Mouse (Mus musculus): ENCODE results near the gene Atp8a1. TPM values are rescaled to one million over a fixed set of nuclear protein-coding genes. Genes with fewer than 3 reads are reported as not detected.

Atp8a1 gene
- total RNA-seq (2015) (51.1 and 58.8 TPM in 2 replicates), total RNA-seq (2017) (34.1 and 35.9 TPM in 2 replicates)

DNA sequence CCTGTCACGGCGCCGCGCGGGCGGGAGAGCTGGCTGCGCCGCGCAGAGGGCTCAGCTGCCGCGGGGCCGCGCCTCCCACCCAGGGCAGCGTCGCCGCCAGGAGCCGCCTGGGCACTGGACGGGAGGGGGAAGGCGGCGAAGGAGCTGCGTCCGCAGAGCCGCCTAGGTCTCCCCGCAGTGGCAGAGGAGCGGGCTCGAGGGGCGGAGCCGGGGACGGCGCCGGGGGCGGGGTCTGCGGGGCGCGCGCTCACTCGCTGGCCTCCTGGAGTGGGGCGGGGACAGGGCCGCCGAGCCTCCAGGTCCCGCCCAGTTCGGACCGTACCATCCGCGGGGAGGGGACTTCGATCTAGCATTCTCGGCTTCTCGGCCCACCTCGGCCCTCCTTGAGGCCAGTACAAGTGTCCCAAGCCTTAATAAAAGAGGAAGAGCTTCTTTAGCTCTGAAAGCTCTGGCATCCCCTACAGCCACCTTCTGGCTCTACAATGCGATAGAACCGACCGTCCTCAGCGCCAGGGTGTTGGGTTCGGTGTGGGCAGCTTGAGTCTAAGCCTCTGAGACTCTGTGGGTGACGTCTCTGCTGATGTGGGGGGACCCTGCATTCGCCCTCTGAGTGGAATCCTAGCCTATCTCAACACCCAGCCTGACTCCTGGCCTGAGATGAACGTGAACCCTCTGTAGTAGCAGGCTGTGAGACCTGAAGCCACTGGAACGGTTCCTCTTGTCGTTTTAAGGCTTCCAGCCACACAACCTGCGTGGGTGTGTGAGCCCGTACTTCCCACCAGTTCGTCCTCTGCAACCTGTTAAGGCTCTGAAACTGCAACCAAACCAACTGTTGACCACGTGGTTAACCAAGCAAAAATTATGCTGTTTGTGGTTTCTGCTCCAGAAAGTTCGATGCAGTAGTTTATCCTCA is at the start of gene Atp8a1:
Gene Atp8a1 (minus strand): TSS at position 182 of the 913 bp plus-strand sequence.
- peak; percentile 75 for ATAC-seq (ENCODE audit: poor library complexity, severe bottlenecking)

DNA sequence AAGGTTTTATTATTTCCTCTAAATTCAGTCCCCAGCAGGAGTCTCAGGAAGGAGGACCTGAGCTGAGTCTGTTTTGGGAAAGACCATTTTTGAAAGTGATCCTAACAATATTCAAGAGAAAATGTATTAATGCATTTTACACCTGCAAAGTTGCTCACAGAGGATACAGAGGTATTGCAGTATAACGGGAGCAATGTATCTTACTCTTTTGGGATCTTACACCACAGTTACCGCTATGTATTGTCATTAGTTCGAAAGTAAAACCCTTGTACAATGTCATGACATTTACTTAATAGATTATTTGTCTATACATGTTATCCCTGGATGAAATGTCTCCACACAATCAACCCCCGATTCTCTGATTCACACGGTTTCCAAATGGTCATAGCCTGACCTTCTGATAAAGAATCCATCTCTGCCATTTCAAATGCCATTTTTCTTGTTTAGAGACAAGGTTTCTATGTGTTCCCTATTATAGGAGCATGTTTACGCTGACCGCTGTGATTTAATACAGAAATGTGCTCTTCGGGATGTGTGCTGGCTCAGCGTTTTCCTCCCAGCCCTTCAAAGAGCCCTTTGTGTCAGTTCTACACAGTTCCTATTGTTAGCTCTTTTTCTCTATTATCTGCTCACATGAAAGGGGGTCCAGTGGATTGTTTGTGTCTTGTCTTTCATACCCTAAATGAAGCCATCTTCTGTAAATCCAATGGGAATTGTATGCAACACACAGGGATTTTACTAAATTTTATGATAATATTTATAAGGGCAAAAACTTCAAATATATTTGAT is 37.4 kb upstream of the Atp8a1 start:
- no peak for ATAC-seq (ENCODE audit: poor library complexity, severe bottlenecking)

DNA sequence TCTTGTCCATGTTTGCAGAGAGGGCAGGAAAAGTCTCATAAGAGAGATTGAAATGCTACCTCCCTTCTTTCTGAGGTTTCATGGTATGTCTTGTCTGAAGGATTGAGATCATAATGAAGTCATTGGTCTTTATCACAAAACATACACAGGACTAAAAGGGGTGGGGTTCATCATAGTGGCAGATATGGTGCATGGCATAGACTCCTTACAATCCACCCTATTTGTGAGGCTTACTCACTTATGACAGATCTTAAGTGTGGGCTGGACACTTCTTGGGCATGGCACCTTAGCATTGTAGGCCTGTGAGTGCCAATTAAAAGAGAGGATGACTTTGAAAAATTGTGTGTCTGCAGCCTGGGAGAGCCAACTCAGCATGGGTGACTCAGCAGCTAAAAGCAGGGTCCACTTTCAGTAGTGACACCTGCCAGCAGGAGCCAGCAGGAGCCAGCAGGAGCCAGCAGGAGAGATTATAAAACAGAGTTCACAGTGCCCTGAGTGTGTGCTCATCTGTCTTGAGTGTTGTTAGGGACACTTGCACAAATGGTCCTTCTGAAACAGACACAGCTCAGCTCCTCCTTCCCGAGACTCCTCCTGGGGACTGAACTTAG is 36.4 kb upstream of the Atp8a1 start:
- no peak for ATAC-seq (ENCODE audit: poor library complexity, severe bottlenecking)

DNA sequence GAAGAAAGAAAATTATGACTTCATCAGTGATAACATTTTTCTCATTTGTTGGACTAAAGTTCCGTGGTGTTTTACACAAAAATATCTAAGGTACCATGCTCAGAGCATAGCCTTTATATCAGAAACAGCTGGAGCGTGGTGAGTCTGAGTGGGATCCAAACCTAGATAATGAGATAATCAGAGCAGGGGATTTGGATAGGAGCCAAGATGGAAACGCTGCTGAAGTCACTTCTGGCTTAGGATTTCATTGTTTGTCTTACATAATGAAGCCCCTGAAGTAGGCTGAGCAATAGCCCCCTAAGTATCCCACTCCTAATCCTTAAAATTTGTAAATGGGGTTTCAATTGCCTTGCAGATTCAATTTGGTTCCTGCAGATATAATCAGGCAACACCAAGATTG is 24.2 kb upstream of the Atp8a1 start:
- ATAC-seq (ENCODE audit: poor library complexity, severe bottlenecking): no peak

DNA sequence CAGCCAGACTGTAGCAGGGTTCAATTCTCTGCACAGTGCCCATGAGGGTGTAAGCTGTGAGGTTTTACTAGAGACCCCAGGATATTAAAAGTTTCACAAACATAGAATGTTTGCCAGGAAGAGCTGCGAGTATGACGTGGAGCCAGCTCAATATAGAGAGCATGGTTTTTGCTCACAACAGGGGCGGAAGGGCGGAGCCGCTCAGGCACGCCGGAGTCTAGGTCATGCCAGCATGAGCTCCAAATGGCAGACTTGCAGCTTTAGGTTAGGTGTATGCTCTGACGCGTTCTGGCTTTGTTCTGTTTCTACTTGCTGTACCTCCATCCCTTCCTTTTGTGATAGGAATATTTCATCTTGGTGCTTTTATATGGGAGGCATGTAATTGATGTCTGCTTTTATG is 19.0 kb upstream of the Atp8a1 start:
- no peak for ATAC-seq (ENCODE audit: poor library complexity, severe bottlenecking)

GRCm38 (mm10) chr5:67865670-67866069 is 18.4 kb upstream of the Atp8a1 start:
- ATAC-seq (ENCODE audit: poor library complexity, severe bottlenecking): no peak

- ATAC-seq (ENCODE audit: poor library complexity, severe bottlenecking): 0 out of 2 replicates have a peak, but pooled peaks have one; percentile 18
These were observed 17.4 kb upstream of the Atp8a1 start for GRCm38 (mm10) chr5:67864508-67865060.

DNA sequence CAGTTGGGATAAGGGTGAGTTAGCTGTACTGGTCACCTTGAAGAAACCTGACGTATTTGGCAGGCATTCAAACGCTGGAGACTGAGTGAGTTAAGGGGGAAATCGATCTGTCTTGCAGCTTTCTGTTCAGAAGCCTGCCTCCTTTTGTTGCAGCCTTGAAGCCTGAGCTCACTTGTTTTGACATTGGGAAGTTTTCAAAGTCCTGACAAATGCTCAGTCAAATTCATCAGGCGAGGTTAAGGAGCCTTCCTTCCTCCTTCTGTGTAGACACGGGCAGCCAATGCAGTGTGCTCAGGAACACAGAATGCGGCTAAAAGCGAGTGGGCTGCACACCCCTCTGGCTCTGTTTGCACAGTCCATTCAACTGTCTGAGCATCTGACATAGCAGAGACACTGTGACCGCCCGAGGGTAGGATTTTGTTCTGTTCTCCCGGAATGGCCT is 16.7 kb upstream of the Atp8a1 start:
- peak; percentile 12; the same call in 1 of the 2 replicates for ATAC-seq (ENCODE audit: poor library complexity, severe bottlenecking)

DNA sequence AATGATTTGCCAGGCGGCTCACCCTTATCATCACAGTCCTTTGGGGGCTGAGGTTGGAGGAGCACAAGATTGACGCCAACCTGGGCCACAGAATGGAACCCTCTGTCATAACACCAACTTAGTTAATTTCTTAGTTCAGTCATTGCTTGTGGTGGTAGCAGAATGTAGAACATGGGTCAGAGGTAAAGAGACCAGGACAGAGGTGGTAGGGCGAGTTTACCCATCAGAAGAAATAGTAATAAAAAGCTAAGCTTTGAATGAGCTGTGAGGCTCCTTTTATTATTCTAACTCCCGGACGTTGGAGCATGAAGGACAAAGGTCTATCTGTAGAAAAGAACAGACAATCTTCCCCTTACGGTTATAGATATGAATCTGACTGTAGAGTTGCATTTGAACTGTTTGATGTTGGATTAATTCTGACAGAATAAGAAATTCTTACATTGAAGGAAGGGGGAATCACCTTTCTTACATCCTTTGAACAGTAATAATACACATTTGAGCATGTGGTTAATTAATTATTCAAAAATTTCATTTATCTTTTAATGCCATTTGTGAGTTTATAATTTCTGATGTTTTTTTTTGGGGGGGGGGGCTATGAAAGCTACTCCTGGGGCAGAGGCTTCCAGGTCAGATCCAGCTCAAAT is 7.9 kb upstream of the Atp8a1 start:
- ATAC-seq (ENCODE audit: poor library complexity, severe bottlenecking): no peak

GRCm38 (mm10) chr5:67852860-67853259 is 5.6 kb upstream of the Atp8a1 start:
- no peak for ATAC-seq (ENCODE audit: poor library complexity, severe bottlenecking)

GRCm38 (mm10) chr5:67849411-67849810 is 2.2 kb upstream of the Atp8a1 start:
- ATAC-seq (ENCODE audit: poor library complexity, severe bottlenecking): no peak

DNA sequence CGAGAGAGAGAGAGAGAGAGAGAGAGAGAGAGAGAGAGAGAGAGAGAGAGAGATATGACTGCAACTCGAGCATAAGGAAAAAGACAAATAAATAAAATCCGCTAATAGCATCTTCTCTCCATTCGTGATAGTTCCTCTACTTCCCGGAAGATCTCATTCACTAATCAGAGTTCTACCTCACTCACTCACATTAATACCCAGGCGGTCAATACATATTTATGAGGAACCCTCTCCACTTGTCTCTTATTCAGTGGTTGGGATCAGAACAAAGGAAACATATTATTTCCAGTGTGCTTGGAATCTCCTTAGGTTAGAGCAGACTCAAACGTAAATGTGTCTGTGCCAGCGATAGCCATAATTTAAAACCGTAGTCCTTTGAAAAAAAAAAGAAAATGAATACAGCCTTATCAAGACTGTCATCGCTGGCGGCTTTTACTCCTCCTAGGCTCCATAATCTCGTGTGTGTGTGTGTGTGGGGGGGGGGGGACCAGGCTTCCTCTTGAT is 1.3 kb upstream of the Atp8a1 start:
- ATAC-seq (ENCODE audit: poor library complexity, severe bottlenecking): no peak

GRCm38 (mm10) chr5:67846361-67847224 is 641 bp downstream of the Atp8a1 start:
- peak; percentile 32 for ATAC-seq (ENCODE audit: poor library complexity, severe bottlenecking)

DNA sequence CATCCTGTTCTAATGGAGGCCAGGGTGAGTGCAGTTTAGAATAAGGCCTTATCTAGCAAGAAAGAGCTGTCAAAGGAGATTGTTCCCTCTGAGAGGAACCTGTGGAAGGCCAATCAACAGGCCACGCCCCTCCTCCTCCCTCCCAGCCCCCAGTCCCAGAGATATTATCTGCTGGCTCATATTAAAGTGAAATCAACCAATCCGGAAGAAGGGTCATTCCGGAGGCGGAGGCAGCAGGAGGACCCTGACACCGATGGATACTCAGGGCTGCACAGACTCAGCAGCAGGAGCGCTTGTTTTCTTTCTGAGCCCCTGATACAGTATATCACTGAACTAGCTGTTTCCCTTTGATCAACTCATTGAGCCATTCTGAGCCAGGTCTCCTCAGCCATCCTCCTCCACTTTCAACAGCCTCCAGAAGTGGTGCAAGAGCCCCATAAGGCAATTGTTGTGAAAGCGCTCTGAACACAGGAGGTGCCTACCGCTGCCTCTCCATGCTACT is 2.0 kb downstream of the Atp8a1 start:
- ATAC-seq (ENCODE audit: poor library complexity, severe bottlenecking): peak; percentile 39

GRCm38 (mm10) chr5:67844070-67844469 is 3.2 kb downstream of the Atp8a1 start:
- ATAC-seq (ENCODE audit: poor library complexity, severe bottlenecking): no peak

- no peak for ATAC-seq (ENCODE audit: poor library complexity, severe bottlenecking)
These were observed 4.9 kb downstream of the Atp8a1 start for GRCm38 (mm10) chr5:67842306-67842705.

GRCm38 (mm10) chr5:67833841-67834240 is 13.4 kb downstream of the Atp8a1 start:
- ATAC-seq (ENCODE audit: poor library complexity, severe bottlenecking): no peak

DNA sequence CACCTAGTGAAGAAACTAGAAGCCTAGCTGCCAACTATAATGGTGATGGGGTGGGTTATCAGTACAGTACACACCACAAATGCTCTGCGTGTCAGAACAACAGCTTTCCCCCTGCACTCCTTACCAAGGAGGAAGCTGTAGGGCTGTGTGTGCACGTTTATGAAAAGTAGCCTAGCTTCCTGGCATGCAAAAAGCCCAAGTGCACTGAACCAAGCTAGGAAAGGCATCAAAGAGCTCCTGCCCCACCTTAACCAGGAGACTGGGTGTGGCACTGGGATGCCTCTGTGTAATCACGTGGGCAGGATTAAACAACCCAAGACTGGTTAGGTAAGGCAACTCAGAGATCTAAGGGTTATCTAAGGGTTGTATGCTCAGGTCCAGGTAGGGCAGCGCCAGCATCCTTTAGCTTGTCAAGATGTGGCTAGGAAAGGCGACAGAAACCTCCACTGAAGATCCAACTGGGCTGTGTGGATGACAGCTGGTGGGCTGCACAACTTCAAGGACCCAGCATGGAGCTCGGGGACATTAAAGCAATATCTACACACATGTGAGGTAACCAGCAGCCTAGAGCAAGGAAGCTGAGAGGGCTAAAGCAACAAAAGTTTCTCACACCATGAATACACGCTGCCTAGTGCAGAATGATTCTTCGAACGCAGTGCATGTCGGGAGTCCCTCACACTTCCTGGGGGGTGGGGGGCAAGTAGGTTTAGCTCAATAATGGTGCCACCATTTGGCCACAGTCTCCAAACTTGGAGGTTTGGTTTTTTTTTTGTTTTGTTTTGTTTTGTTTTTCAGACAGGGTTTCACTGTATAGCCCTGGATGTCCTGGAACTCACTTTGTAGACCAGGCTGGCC is 15.7 kb downstream of the Atp8a1 start:
- peak; percentile 53 for ATAC-seq (ENCODE audit: poor library complexity, severe bottlenecking)
